Mouse (Mus musculus) urinary bladder, postnatal 10 days (tissue): Measurements from ENCODE around the gene Pik3r6.

Experiments
- DNase-seq: peaks from one replicate; pipeline ENCODE4 v3.0.0; 2022; ENCODE audit warnings: low spot score

Pik3r6 gene

GRCm38 (mm10) chr11:68583906-68584480 lies 81.2 kb downstream of the Pik3r6 start:
- no peak for DNase-seq

- DNase-seq = no peak
These were observed 83.1 kb downstream of the Pik3r6 start for GRCm38 (mm10) chr11:68585890-68586289.

- DNase-seq = no peak
These were observed 83.9 kb downstream of the Pik3r6 start, which contains the start of gene Ccdc42 for GRCm38 (mm10) chr11:68586721-68587120. TSS of gene Ccdc42 (plus strand) at chr11:68587021.

- DNase-seq = peak; percentile 41
These were observed 86.4 kb downstream of the Pik3r6 start for GRCm38 (mm10) chr11:68589055-68589809.

GRCm38 (mm10) chr11:68591708-68592107 lies 88.9 kb downstream of the Pik3r6 start:
- DNase-seq = no peak

- DNase-seq = no peak
These were observed 90.4 kb downstream of the Pik3r6 start for GRCm38 (mm10) chr11:68593247-68593646.

GRCm38 (mm10) chr11:68597912-68598311 lies 95.1 kb downstream of the Pik3r6 start:
- no peak for DNase-seq

GRCm38 (mm10) chr11:68600551-68601021 lies 97.8 kb downstream of the Pik3r6 start:
- DNase-seq = no peak

GRCm38 (mm10) chr11:68601486-68601991 lies 98.7 kb downstream of the Pik3r6 start:
- no peak for DNase-seq
